Mouse (Mus musculus): ENCODE results near the gene Wnt10b.
"Not testable (repeated sequence)": the region's sequence is repeated elsewhere in the genome, so short reads cannot be mapped to it uniquely, and the experiment has no call there.

Wnt10b gene

DNA sequence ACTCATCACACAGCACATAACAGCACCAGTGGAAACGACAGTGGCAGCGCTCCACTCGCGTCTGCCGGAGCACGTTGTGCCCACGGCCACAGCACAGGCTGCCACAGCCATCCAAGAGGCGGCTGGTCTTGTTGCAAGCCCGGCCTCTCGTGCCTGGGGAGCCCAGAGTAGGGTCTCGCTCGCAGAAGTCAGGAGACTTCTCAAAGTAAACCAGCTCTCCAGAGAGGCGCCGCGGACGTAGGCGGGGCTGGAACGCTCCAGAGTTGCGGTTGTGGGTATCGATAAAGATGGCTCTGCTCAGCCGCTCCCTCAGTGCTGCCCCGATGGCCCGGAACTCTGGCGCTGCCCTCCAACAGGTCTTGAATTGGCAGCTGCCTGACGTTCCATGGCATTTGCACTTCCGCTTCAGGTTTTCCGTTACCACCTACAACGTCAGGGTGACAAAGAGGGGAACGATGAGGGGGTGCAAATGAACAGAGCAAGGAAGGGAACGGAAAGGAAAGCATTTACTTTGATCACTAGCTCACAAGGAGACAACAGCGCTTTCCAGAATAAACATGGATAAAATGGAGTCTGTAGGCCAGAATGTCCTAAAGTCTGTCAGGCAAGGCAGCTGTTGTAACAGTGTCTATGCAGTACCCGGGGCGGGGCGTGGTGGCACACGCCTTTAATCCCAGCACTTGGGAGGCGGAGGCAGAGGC lies 5.3 kb downstream of the Wnt10b start:
- DNase-seq (ENCODE audit: low spot score in 2 of 2) = no peak

DNA sequence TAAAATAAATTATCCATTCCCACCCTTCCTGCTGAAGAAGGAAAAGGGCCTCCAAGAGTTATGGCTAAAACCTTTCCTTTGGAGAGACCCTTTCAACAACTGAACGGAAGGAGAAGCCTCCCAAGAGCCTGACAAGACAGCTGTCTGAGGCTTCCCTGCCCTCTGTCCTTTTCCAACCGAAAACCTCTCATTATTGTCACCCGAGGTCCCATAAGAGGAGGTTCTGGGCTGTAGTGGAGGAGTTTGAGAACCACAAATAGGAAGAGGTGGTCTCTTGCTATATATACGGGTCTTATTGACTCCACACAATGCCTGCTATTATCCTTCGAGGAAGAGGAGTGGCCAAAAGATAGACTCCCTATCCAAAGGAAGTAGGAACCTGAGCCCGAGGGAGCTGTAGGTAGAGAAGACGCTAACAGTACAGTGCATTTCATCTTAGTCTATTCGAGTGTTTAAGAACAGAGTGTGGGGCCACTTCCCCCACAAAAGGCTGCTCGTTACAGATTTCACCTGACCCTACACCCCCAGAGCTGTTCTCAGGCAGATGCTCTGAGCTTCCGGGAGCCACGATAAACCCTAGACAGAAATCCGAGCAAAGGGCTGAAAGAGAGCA lies 6.0 kb downstream of the Wnt10b start:
- DNase-seq (ENCODE audit: low spot score in 2 of 2) = no peak

DNA sequence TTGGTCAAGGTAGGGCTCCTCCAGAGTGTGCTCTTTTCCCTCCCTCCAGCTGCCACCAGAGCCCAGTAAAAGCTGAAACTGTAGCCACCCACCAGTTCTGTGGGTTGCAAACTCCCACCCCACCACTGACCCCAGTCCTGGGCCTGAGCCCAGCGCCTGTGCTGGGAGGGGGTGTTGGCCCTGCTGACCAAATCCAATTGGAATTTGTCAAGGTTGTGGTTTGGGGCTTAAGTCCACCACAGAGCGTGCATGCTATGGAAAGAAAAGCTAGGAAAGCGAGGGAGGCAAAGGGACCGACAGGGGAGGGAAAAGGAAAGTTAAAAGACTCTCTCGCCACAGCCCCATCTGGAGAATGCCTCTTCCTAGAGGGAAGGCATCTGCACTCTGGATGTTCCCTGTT lies 9.7 kb downstream of the Wnt10b start:
- no peak for DNase-seq (ENCODE audit: low spot score in 2 of 2)

DNA sequence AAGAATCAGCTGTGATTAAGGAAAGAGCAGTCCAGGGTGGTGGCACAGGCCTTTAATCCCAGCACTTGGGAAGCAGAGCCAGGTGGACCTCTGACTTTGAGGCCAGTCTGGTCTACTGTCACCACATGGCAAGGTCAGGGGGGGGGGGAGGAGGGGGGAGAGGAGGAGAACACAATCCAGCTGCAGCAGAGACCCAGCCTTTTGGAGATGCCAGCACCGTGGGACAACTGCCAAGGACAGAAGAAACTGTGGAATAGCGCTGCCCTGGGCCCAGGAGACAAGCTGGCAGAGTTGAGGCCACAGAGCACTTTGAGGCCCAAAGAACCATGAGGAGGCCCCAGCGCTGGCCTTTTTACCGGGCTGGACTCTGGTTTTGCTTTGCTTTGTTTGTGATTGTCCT lies 12.0 kb downstream of the Wnt10b start:
- DNase-seq (ENCODE audit: low spot score in 2 of 2) = no peak

DNA sequence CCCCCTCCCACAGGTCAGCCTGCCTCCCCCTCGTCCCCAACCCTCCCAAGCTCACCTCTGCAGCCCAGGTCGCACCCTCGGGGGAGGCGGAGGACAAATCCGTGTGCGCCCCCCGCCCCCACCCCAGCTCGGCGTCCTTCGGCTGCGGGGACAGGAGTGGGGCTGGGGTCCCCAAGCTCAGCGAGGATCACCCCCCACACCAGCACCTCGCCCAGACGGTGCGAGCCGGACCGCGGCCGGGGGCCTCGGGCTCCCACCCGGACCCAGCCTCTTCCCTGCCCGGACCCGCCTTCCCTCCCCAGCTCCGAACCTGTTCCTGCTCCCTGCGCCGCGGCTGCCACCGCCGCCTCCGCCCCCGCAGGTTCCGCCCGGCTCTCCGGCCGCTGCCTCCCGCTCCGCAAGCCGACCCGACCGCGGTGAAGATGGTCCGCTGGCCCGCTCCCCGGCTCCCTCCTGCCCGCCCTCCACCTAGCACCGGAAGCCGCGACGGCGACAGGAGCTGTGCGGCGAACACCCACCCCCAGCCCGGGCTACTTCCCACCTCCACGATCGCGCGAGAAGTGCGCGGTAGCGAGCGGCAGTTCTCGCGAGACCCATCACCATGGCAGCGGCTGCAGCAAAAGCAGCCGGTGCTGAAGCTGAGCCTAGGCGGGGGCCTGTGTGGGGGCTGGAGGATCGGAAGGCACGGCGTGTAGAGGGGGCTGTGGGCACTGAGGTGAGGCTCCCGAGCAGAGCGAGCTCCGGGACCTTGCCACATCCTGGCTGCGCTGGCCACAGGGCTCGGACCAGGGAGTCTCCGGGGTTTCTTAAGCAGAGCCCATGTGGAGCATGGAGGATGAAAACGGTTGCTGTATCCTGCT lies 15.1 kb downstream of the Wnt10b start, which contains the start of gene Arf3:
Arf3 (minus strand) TSS at position 545 of the 860 bp plus-strand sequence.
- DNase-seq (ENCODE audit: low spot score in 2 of 2) = peak; percentile 93 to 96

DNA sequence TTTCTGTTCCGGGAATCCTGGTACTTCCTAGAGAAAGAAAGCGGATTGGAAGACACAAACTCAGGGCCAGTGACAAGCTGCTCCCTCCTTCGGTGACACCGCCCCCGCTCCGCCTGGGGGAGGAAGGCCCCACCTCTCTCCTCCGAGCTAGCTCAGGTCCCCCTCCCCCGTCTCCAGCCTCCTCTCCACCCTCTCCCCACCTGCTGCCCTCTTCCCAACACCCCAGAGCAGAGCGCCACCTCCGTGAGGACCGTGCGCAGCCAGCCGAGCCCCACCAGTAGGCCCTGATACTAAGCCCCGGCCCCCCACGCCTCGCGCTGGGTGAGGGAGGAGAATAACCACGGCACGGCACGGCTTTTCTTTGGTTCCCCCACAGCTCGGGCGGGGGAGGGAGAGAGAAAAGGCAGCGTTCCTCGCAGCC lies 15.7 kb downstream of the Wnt10b start:
- peak; percentile 63 to 70 for DNase-seq (ENCODE audit: low spot score in 2 of 2)

DNA sequence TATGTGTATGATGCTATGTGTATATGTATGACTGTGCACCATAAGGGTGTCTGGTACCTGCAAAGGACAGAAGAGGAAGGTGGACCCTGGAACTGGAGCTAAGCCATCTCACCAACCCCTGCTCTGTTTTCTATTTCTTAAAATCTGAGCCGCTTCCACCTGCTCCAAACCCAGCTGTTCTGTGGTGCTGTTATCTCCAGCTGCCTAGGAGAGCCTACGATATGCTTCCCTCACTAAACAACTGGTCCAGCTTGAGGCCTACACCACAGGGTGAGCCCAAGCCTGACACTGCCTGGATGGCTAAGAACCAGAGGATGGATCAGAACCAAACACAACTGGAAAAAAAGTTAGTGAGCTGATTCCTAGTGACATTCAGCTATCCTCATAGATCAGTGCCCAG lies 23.8 kb downstream of the Wnt10b start:
- no peak for DNase-seq (ENCODE audit: low spot score in 2 of 2)

DNA sequence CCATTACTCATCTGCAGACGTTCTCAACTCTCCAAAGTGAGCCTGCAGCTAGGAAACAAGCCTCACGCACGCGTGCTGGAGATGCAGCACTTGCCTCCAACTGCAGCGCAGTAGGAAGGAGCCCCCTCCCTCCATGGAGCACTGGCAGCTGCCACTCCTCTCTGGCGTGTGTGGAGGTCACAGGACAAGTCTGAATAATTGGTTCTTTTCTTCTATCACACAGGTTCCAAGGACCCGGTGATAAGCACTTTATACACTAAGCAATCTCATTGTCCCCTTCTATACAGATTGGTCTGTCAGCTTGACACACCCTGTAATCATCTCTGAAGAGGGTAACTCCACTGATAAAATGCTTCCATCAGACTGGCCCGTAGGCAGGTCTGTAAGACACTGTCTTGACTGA lies 24.9 kb downstream of the Wnt10b start:
- no peak for DNase-seq (ENCODE audit: low spot score in 2 of 2)

DNA sequence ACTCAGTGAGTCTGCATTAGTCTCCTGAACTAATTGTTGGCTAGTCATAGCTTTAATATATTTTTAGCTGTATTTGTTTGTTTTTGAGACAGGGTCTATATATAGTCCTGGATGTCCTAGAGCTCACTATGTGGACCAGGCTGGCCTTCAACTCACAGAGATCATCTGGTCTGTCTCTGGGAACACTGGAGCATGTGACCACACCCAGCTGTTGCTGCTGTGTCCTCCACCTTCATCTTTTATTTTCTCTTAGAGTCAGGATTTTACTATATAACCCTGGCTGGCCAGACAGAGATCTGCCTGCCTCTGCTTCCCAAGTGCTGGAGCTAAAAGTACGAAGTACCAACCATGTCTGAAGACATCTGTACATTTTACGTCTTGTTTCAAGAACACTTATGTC lies 28.9 kb downstream of the Wnt10b start:
- no peak for DNase-seq (ENCODE audit: low spot score in 2 of 2)

DNA sequence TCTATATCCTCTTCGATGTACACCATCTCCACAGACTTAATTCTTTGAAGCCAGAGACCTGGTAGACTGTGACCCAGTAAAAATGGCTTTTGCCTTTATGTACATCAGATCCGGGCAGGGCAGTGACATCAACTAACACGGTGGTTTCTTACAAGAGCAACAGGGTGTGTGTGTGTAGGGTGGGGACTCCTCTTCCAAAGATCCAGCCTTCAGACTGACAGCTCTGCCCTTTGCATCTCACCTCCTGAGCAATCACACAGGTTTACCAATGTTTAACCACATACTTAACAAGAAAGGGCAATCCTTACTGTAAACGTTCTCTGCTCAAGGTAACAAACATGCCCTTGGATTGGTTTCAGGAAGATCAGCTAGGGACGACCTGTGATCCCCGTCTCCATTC lies 30.7 kb downstream of the Wnt10b start:
- DNase-seq (ENCODE audit: low spot score in 2 of 2) = no peak

DNA sequence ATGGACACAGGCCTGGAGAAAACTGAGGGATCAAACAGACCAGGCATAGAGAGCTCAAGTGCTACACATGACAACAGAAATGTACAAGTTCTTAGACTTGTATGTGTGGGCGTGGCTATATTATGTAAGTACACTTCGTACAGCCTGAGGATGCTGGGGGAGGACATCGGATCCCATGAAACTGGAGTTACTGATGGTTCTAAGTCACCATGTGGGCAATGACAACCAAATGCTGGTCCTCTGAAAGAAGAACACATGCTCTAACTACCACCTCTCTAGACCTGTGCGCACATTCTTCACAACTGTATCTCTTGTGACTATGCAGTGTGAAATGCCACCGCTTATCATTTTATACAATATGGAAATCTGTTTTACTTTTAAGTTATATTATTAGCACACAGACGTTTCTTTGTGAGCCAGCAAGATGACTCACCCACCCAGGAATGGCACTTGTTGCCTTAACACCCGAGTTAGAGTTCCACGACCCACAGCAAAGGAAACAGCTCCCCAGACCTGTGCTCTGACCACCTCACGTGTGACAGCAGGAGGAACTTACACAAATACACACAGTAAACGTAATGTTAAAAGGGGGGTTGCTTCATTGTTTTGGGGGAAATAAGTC lies 31.5 kb downstream of the Wnt10b start:
- DNase-seq (ENCODE audit: low spot score in 2 of 2) = no peak

DNA sequence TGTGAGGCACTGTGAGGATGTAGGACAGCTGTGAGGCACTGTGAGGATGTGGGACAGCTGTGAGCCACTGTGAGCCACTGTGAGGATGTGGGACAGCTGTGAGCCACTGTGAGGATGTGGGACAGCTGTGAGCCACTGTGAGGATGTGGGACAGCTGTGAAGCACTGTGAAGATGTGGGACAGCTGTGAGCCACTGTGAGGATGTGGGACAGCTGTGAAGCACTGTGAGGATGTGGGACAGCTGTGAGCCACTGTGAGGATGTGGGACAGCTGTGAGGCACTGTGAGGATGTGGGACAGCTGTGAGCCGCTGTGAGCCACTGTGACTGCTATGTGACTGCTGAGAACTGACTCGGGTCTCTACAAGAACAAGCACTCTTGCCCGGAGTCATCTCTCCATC lies 34.1 kb downstream of the Wnt10b start:
- not testable (repeated sequence) for DNase-seq (ENCODE audit: low spot score in 2 of 2)

DNA sequence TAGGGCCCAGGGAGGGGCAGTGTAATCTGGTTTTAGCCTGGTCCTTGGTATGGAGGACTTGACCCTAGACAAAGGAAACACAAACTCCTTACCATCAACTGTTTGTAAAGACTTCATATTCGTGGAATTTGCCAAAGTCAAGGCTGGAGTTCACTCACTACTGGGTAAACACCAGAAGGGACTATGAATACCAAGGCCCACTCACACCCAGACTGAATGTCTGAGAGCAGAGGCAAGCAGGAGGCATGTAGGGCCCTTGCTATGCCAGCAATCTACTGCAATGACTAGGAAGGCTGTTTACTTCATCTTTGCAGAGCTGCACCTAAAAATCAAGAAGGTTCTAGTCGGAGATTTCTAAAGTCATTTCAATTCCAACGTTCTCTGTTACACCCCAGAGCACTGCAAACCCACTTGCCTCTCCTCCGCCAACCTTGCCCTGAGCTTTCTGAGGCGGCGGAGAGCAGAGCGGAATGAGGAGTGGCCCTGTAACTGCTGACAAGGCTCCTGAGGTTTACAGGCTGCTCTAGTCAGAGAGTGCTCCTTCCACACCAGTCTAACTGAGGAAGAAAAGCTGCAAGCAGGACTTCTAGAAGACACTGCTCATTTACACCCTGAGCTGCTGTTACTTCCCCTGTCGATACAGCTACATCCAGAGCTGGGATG lies 35.1 kb downstream of the Wnt10b start:
- DNase-seq (ENCODE audit: low spot score in 2 of 2) = no peak

DNA sequence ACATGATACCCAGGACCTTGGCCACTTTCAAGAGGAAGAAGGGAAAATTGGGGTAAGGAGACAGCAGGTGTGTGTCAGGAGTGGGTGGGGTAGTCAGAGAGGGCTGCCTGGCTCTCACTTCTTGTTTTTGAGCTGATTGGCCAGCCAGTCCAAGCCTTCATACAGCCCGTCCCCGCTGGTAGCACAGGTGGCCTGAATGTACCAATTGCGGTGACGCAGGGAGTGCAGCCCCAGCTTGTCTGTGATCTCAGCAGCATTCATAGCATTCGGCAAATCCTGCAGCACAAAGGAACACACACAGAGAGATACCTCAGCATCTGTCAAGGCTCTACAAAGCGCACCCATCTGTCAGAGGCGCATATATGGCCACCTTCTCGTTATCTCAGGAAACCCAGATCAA lies 37.7 kb downstream of the Wnt10b start:
- DNase-seq (ENCODE audit: low spot score in 2 of 2) = no peak

DNA sequence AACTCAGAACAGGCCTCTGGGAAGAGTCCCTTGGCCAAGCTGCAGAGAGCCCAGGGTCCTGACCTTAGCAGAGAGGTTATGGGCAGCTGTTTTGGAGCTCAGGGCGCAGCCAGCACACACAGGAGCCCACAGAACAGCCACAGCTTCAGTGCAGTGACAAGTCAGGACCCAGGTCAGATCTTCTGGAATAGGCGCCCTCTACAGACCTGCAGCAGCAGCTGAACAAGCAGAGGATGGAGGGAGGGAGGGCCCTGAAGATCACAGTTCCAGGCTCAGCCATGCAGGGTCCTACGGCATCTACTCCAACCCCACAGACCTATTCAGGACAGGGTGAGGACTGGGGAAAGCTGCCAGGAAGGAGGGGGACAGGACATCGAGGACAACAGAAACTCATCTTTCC lies 39.2 kb downstream of the Wnt10b start:
- DNase-seq (ENCODE audit: low spot score in 2 of 2) = no peak

DNA sequence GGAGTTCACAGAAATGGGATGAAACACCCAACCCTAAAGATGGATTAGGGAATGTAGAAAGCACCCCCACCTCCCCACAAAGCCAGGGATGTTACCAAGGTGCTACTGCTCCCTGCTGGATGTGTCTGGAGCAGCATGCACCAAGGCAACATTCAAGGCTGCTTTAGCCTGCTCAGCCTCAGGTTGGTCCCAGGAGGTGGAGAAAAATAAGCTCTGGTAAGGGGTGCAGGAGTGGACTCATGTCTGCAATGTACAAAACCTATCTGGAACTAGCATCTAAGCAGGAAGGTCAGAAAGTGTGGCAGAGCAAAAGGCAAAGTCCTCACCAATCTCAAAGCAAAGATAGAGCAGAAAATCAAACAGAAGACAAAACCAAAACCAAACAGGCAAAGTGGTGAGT lies 40.1 kb downstream of the Wnt10b start:
- no peak for DNase-seq (ENCODE audit: low spot score in 2 of 2)

DNA sequence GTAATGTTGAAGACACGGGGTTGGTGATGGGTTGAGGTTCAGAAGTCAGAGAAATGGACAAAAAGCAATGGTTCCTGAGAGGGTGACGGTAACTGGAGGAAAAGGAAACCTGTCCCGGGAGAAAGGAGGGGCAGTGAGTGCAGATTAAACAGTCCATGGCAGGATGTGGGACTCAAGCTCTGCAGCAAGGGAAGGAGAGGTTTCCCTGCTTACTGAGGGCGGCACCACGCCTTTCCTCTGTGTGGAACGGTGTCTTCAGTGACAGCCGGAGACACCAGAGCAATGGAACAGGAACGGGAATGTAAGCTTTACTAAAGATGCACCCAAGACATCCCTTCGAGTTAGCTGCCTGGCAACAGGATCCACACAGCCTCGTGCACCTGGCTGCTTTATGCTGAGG lies 41.4 kb downstream of the Wnt10b start:
- DNase-seq (ENCODE audit: low spot score in 2 of 2) = no peak

DNA sequence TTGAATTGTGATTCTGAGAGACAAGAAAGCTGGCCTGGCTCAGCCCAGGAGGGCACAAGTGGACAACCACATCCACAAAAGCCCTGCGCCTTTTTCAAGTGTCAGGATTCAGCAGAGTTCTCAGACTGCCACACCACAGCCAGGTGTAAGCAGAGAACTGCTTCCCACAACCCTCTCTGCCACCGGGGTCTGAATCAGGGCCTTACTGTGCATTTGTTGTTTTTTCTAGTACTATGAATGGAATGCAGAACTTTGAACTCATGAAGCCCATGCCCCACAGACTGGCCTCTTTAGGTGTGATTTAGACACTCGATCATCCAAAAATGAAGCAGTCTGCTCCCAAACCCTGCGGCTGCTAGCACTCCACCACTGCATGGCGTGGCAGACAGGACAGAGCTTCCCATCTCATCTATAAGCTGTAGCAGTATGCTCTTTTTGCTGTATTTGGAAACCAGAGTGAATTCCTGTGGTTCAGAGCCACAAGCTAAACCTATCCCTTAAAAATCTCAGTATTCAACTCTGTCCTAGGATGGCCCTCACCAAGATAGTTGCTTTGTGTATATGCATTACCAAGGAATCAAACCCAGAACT lies 43.9 kb downstream of the Wnt10b start:
- no peak for DNase-seq (ENCODE audit: low spot score in 2 of 2)

DNA sequence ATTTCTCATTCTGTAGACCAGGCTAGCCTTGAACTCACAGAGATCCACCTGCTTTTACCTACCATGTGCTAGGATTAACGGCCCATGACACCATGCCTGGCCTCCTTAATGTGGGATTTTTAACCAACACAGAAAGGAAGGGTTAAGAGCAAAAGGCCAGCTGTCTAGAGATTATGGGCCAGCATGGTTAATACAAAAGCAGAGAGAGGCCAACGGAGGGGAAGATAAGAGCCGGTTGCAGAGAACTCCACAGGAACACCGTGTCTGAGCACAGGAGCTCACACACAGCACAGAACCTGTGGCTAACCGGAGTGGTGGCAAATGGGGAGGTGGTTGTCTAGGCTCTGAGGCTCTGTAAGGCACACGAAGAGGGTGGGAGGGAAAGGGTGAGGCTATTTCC lies 44.6 kb downstream of the Wnt10b start:
- DNase-seq (ENCODE audit: low spot score in 2 of 2) = no peak

DNA sequence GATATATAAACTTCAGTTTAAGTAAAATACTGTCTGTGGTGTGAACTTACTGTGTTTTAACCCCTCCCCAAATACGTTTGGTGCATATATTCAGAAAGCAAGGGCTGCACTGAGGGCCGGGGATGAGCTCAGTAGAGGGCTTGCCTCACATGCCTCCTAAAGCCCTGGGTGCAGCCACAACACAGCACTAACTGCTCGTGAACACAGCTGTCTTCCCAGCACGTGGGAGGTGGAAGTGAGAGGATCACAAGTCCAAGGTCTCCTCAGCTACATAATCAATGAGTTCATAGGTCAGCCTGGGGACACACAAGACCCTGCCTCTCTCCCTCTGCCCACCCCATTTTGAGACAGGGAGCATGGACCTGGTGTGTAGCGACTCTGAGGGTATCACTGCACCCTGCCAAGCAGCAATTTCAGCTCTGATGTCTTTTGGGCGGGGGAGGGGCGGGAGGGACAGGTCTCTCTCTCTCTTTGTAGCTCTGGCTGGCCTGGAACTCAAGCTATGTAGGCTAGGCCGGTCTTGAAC lies 45.9 kb downstream of the Wnt10b start:
- DNase-seq (ENCODE audit: low spot score in 2 of 2) = no peak

DNA sequence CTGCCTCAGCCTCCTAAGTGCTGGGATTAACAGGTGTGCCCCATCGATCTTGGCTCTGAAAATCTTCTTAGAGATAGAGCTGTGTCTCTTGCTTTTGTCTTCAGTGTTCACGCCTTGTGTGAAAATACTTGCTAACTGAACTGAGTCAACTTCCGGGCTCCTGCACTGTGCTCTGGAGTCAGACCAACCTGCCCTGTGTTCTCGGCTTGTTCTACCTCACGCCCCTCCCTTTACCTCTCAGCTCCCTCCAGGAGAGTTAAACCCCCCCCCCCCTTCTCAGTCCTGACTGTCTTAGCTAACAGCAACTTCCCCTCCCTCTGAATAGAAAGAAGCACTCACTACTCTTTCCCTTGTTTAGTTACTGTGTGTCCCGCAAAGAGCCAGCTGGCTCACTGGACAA lies 47.2 kb downstream of the Wnt10b start:
- no peak for DNase-seq (ENCODE audit: low spot score in 2 of 2)

All from frontal cortex, postnatal 14 days (tissue).